Mouse (Mus musculus): ENCODE measurements around the gene Lyrm1.

Gene Lyrm1

GRCm38 (mm10) chr7:119965205-119965604 lies 69.5 kb downstream of the Lyrm1 start:
- DNase-seq (ENCODE audit: low spot score in 2 of 2): no peak

GRCm38 (mm10) chr7:119965651-119966395 lies 70.2 kb downstream of the Lyrm1 start:
- DNase-seq (ENCODE audit: low spot score in 2 of 2): no peak

- no peak for DNase-seq (ENCODE audit: low spot score in 2 of 2)
Observed at GRCm38 (mm10) chr7:119969320-119969719, 73.7 kb downstream of the Lyrm1 start.

GRCm38 (mm10) chr7:119974214-119974613 lies 78.6 kb downstream of the Lyrm1 start:
- DNase-seq (ENCODE audit: low spot score in 2 of 2): no peak

- no peak for DNase-seq (ENCODE audit: low spot score in 2 of 2)
Observed at GRCm38 (mm10) chr7:119976256-119976655, 80.6 kb downstream of the Lyrm1 start.

GRCm38 (mm10) chr7:119977574-119977973 lies 81.9 kb downstream of the Lyrm1 start:
- no peak for DNase-seq (ENCODE audit: low spot score in 2 of 2)

GRCm38 (mm10) chr7:119978576-119978975 lies 82.9 kb downstream of the Lyrm1 start:
- DNase-seq (ENCODE audit: low spot score in 2 of 2): no peak

GRCm38 (mm10) chr7:119980170-119980569 lies 84.5 kb downstream of the Lyrm1 start:
- no peak for DNase-seq (ENCODE audit: low spot score in 2 of 2)

- no peak for DNase-seq (ENCODE audit: low spot score in 2 of 2)
Observed at GRCm38 (mm10) chr7:119985279-119985912, 89.7 kb downstream of the Lyrm1 start.

- no peak for DNase-seq (ENCODE audit: low spot score in 2 of 2)
Observed at GRCm38 (mm10) chr7:119997066-119997465, 101.4 kb downstream of the Lyrm1 start.
